Mouse (Mus musculus) kidney, postnatal 0 days (tissue): Measurements from ENCODE around the gene Dand5. TPM values are rescaled to one million over a fixed set of nuclear protein-coding genes. Genes with fewer than 3 reads are reported as not detected.

ENCODE experiments used
- ATAC-seq: fragments of 200-750 bp; cut with Nextera tagmentation; replicated peaks from 2 replicates; pipeline ENCODE4 v1.8.0; 2017; ENCODE audit warnings: low read depth, moderate number of reproducible peaks, moderate TSS enrichment, moderate library complexity; ENCODE audit not compliant: low FRiP score
- DNase-seq: peaks from one replicate; pipeline ENCODE4 v3.0.0-alpha.2; 2016; ENCODE audit warnings: low spot score
- H3K27ac ChIP-seq: fragments of 300-500 bp; sonication (generic); 2 replicates; pipeline ENCODE4 v1.5.1; 2014; ENCODE audit warnings: mild to moderate bottlenecking
- H3K27me3 ChIP-seq: fragments of 300-500 bp; sonication (generic); 2 replicates; pipeline ENCODE4 v1.6.1; 2014; ENCODE audit warnings: low read length, mixed read lengths; ENCODE audit not compliant: insufficient read depth
- H3K36me3 ChIP-seq: fragments of 300-500 bp; sonication (generic); 2 replicates; pipeline ENCODE4 v1.6.1; 2014; ENCODE audit warnings: low read length, mixed read lengths; ENCODE audit not compliant: insufficient read depth
- H3K4me1 ChIP-seq: fragments of 300-500 bp; sonication (generic); replicated peaks from 2 replicates; pipeline ENCODE4 v1.6.1; 2014; ENCODE audit warnings: antibody characterized with exemption, low read length, mixed read lengths; ENCODE audit not compliant: insufficient read depth
- H3K4me2 ChIP-seq: fragments of 300-500 bp; sonication (generic); 2 replicates; pipeline ENCODE4 v1.6.1; 2014; ENCODE audit warnings: mild to moderate bottlenecking, low read length, moderate library complexity, mixed read lengths
- H3K4me3 ChIP-seq: fragments of 300-500 bp; sonication (generic); replicated peaks from 2 replicates; pipeline ENCODE4 v1.5.1; 2014; ENCODE audit warnings: low read depth, low read length
- H3K9ac ChIP-seq: fragments of 300-500 bp; sonication (generic); 2 replicates; pipeline ENCODE4 v1.6.1; 2014; ENCODE audit warnings: low read depth, low read length
- H3K9me3 ChIP-seq: fragments of 300-500 bp; sonication (generic); replicated peaks from 2 replicates; pipeline ENCODE4 v1.6.1; 2016; ENCODE audit warnings: low read length, inconsistent platforms, mixed read lengths
- CTCF ChIP-seq: IDR thresholded peaks from 2 replicates; pipeline ENCODE4 v1.5.1; 2016; ENCODE audit warnings: antibody characterized with exemption, low read depth, mild to moderate bottlenecking, moderate library complexity
- WGBS: fragments of 180-500 bp; shearing (Covaris S2); extraction: QIAGEN DNeasy Blood & Tissue Kit; methylation state at CpG from one replicate; pipeline ENCODE4 v1.1.7; 2014; 5-methylcytosine and 5-hydroxymethylcytosine counted together
- polyA plus RNA-seq: library from polyadenylated mRNA; unstranded; fragments of >200 nt; fragmentation: Nextera tagmentation; extraction: Ambion mirVana; gene quantifications from 2 replicates; pipeline ENCODE4 v1.2.1, GENCODE M21; 2015

Dand5 gene
- polyA plus RNA-seq, 1 experiment from 2014 or later = 7.4 TPM

GRCm38 (mm10) chr8:84780949-84781680 lies 41.5 kb downstream of the Dand5 start:
- no peak for TF ChIP-seq CTCF
- peaks cover 72% of the 10 kb centered on the region for H3K27me3 ChIP-seq
- no peaks in the 10 kb centered on the region for H3K36me3 ChIP-seq
- H3K27ac ChIP-seq = no peak overlapping the region
- no peak overlapping the region for H3K9ac ChIP-seq
- no peak for DNase-seq
- H3K4me3 ChIP-seq = no peak overlapping the region
- ATAC-seq = no peak
- no peak overlapping the region for H3K4me2 ChIP-seq
- WGBS = 46% methylated on average over 6 of the region's 6 CpGs
- H3K4me1 ChIP-seq = peaks cover 21% of the 10 kb centered on the region
- H3K9me3 ChIP-seq = no peaks in the 10 kb centered on the region

- no peak for DNase-seq
- Histone ChIP-seq H3K27ac (no peak overlapping the region), H3K9me3 (no peaks in the 10 kb centered on the region), H3K36me3 (no peaks in the 10 kb centered on the region), H3K4me3 (no peak overlapping the region), H3K4me2 (no peak overlapping the region), H3K27me3 (peaks cover 71% of the 10 kb centered on the region), H3K9ac (no peak overlapping the region), H3K4me1 (peaks cover 16% of the 10 kb centered on the region)
- no peak for TF ChIP-seq CTCF
- WGBS = 32% methylated on average over 13 of the region's 13 CpGs
- no peak for ATAC-seq
Measured at GRCm38 (mm10) chr8:84780225-84780555, 42.4 kb downstream of the Dand5 start.

- Histone ChIP-seq H3K4me1 (peaks cover 10% of the 10 kb centered on the region), H3K27me3 (peaks cover 69% of the 10 kb centered on the region), H3K27ac (no peak overlapping the region), H3K36me3 (no peaks in the 10 kb centered on the region), H3K4me3 (no peak overlapping the region), H3K4me2 (no peak overlapping the region), H3K9me3 (no peaks in the 10 kb centered on the region), H3K9ac (no peak overlapping the region)
- WGBS = 27% methylated on average over 19 of the region's 19 CpGs
- DNase-seq (no peak), ATAC-seq (no peak)
- TF ChIP-seq CTCF = no peak
Measured at GRCm38 (mm10) chr8:84779519-84780224, 43.0 kb downstream of the Dand5 start.

- peaks cover 3% of the 10 kb centered on the region; the same call in 1 of the 2 replicates for H3K4me1 ChIP-seq
- H3K27me3 ChIP-seq = peaks cover 62% of the 10 kb centered on the region
Measured at GRCm38 (mm10) chr8:84778638-84779380, 43.8 kb downstream of the Dand5 start.

GRCm38 (mm10) chr8:84777899-84778637 lies 44.6 kb downstream of the Dand5 start:
- Histone ChIP-seq H3K9ac (no peak overlapping the region), H3K27me3 (peaks cover 59% of the 10 kb centered on the region), H3K4me3 (no peak overlapping the region), H3K36me3 (no peaks in the 10 kb centered on the region), H3K27ac (no peak overlapping the region), H3K9me3 (no peaks in the 10 kb centered on the region), H3K4me1 (peaks cover 3% of the 10 kb centered on the region; the same call in 1 of the 2 replicates), H3K4me2 (no peak overlapping the region)
- DNase-seq (no peak), ATAC-seq (no peak)
- 61% methylated on average over 10 of the region's 10 CpGs for WGBS
- no peak for TF ChIP-seq CTCF

More at GRCm38 (mm10) chr8:84778638-84779380, 43.8 kb downstream of the Dand5 start:
- WGBS = 28% methylated on average over 11 of the region's 11 CpGs
- Histone ChIP-seq H3K36me3 (no peaks in the 10 kb centered on the region), H3K9ac (no peak overlapping the region), H3K27ac (no peak overlapping the region), H3K4me3 (no peak overlapping the region), H3K9me3 (no peaks in the 10 kb centered on the region), H3K4me2 (no peak overlapping the region)
- ATAC-seq (no peak), DNase-seq (no peak)
- TF ChIP-seq CTCF = no peak

GRCm38 (mm10) chr8:84776569-84776968 lies 46.1 kb downstream of the Dand5 start:
- Histone ChIP-seq H3K4me2 (no peak overlapping the region), H3K9ac (no peak overlapping the region), H3K27me3 (peaks cover 59% of the 10 kb centered on the region), H3K4me1 (peaks cover 8% of the 10 kb centered on the region), H3K9me3 (no peaks in the 10 kb centered on the region), H3K27ac (no peak overlapping the region), H3K36me3 (no peaks in the 10 kb centered on the region), H3K4me3 (no peak overlapping the region)
- no peak for TF ChIP-seq CTCF
- WGBS = 17% methylated on average over 1 of the region's 1 CpGs
- DNase-seq = no peak
- ATAC-seq = no peak
